Mouse (Mus musculus) CH12.LX (cell line): ENCODE results near the gene Add1. TPM values are rescaled to one million over a fixed set of nuclear protein-coding genes. Genes with fewer than 3 reads are reported as not detected.
A peak's percentile ranks its signal among the peaks of the same experiment; 100 is the strongest.

Experiments used
- DNase-seq: peaks from one replicate; pipeline ENCODE4 v3.0.0-alpha.2; 2013; ENCODE audit errors: extremely low read depth
- H3K27ac ChIP-seq: 2 replicates; pipeline ENCODE4 v1.5.1; 2012; ENCODE audit warnings: low read depth, mild to moderate bottlenecking, control low read depth, moderate library complexity; ENCODE audit not compliant: insufficient read depth
- H3K27me3 ChIP-seq: replicated peaks from 2 replicates; pipeline ENCODE3; 2012; ENCODE audit warnings: inconsistent platforms
- H3K36me3 ChIP-seq, 2 experiments: replicated peaks in 1 of 2; 2 replicates each; pipeline versions ENCODE3 to v1.6.1; 2012; ENCODE audit warnings: inconsistent platforms in 1 of 2, low read length in 1 of 2, mild to moderate bottlenecking in 1 of 2, mixed read lengths in 1 of 2, moderate library complexity in 1 of 2; ENCODE audit not compliant: control insufficient read depth in 1 of 2, insufficient read depth in 1 of 2
- H3K4me1 ChIP-seq, 2 experiments: 2 replicates each; pipeline ENCODE4 v1.6.1; 2012; ENCODE audit warnings: inconsistent platforms in 1 of 2, moderate library complexity in 1 of 2; ENCODE audit not compliant: insufficient read depth in 2 of 2, control insufficient read depth in 1 of 2
- H3K4me2 ChIP-seq: 2 replicates; pipeline ENCODE4 v1.6.1; 2012; ENCODE audit warnings: low read depth, mild to moderate bottlenecking, control low read depth; ENCODE audit not compliant: poor library complexity, insufficient read depth, severe bottlenecking
- H3K4me3 ChIP-seq, 3 experiments: fragments of 150-350 bp in 1 of 3; sonication (generic) in 1 of 3; replicated peaks in 1 of 3; 2 replicates each; pipeline versions ENCODE3 to v1.5.1; 2011 to 2012; ENCODE audit warnings: low read depth in 2 of 3, low read length in 2 of 3, mild to moderate bottlenecking in 2 of 3, moderate library complexity in 2 of 3, control low read depth in 1 of 3, improper control_type of control experiment in 1 of 3, inconsistent platforms in 1 of 3, mixed read lengths in 1 of 3; ENCODE audit not compliant: poor library complexity in 1 of 3
- H3K79me2 ChIP-seq: replicated peaks from 2 replicates; pipeline ENCODE4 v1.6.1; 2012; ENCODE audit warnings: mild to moderate bottlenecking, moderate library complexity; ENCODE audit not compliant: control insufficient read depth, poor library complexity, insufficient read depth, severe bottlenecking; ENCODE audit errors: extremely low read depth
- H3K9ac ChIP-seq: 2 replicates; pipeline ENCODE4 v1.6.1; 2012; ENCODE audit warnings: low read depth, mild to moderate bottlenecking, control low read depth, moderate library complexity; ENCODE audit not compliant: insufficient read depth
- H3K9me3 ChIP-seq: replicated peaks from 2 replicates; pipeline ENCODE3; 2012; ENCODE audit warnings: low read length, inconsistent platforms, mixed read lengths
- BHLHE40 ChIP-seq: IDR thresholded peaks from 2 replicates; pipeline ENCODE4 v1.6.1; 2011; ENCODE audit warnings: mild to moderate bottlenecking, low read depth, low read length, improper control_type of control experiment
- CHD1 ChIP-seq: IDR thresholded peaks from 2 replicates; pipeline ENCODE4 v1.6.1; 2012; ENCODE audit warnings: low read depth, low read length, improper control_type of control experiment, inconsistent platforms
- CHD2 ChIP-seq: IDR thresholded peaks from 2 replicates; pipeline ENCODE4 v1.6.1; 2011; ENCODE audit warnings: low read length, improper control_type of control experiment
- CTCF ChIP-seq, 2 experiments: IDR thresholded peaks in 1 of 2; conservative IDR thresholded peaks in 1 of 2; 2 replicates each; pipeline ENCODE4 v1.5.1; 2011 to 2012; ENCODE audit warnings: low read depth in 2 of 2, low read length in 2 of 2, improper control_type of control experiment in 1 of 2, inconsistent platforms in 1 of 2, mild to moderate bottlenecking in 1 of 2, moderate library complexity in 1 of 2
- ELF1 ChIP-seq: IDR thresholded peaks from 2 replicates; pipeline ENCODE4 v1.6.1; 2014; ENCODE audit warnings: low read depth, mild to moderate bottlenecking, inconsistent platforms, low read length, improper control_type of control experiment
- HCFC1 ChIP-seq: IDR thresholded peaks from 2 replicates; pipeline ENCODE4 v1.6.1; 2012; ENCODE audit warnings: low read depth, mild to moderate bottlenecking, inconsistent platforms, low read length, improper control_type of control experiment
- JUN ChIP-seq: IDR thresholded peaks from 2 replicates; pipeline ENCODE4 v1.6.1; 2011; ENCODE audit warnings: low read depth, mild to moderate bottlenecking, low read length, improper control_type of control experiment, moderate library complexity; ENCODE audit not compliant: insufficient read depth
- JUND ChIP-seq: conservative IDR thresholded peaks from 2 replicates; pipeline ENCODE4 v1.6.1; 2011; ENCODE audit warnings: low read depth, low read length, improper control_type of control experiment
- KAT2A ChIP-seq: IDR thresholded peaks from 2 replicates; pipeline ENCODE4 v1.6.1; 2012; ENCODE audit warnings: low read length, improper control_type of control experiment, inconsistent platforms; ENCODE audit not compliant: insufficient replicate concordance
- MAFK ChIP-seq: IDR thresholded peaks from 2 replicates; pipeline ENCODE4 v1.6.1; 2011; ENCODE audit warnings: low read length, improper control_type of control experiment; ENCODE audit not compliant: insufficient replicate concordance
- MAX ChIP-seq: IDR thresholded peaks from 2 replicates; pipeline ENCODE4 v1.6.1; 2011; ENCODE audit warnings: low read length, improper control_type of control experiment
- NRF1 ChIP-seq: IDR thresholded peaks from 2 replicates; pipeline ENCODE4 v1.6.1; 2014; ENCODE audit warnings: low read depth, mild to moderate bottlenecking, inconsistent platforms, low read length, improper control_type of control experiment, moderate library complexity
- RAD21 ChIP-seq: IDR thresholded peaks from 2 replicates; pipeline ENCODE4 v1.6.1; 2011; ENCODE audit warnings: low read depth, mild to moderate bottlenecking, low read length, improper control_type of control experiment, moderate library complexity
- RCOR1 ChIP-seq: conservative IDR thresholded peaks from 2 replicates; pipeline ENCODE4 v1.6.1; 2012; ENCODE audit warnings: low read depth, mild to moderate bottlenecking, inconsistent platforms, low read length, improper control_type of control experiment
- SMC3 ChIP-seq: IDR thresholded peaks from 2 replicates; pipeline ENCODE4 v1.6.1; 2011; ENCODE audit warnings: low read depth, low read length, improper control_type of control experiment
- TBP ChIP-seq: conservative IDR thresholded peaks from 2 replicates; pipeline ENCODE4 v1.6.1; 2011; ENCODE audit warnings: low read depth, low read length, improper control_type of control experiment
- TCF12 ChIP-seq: IDR thresholded peaks from 2 replicates; pipeline ENCODE4 v1.6.1; 2014; ENCODE audit warnings: low read depth, mild to moderate bottlenecking, inconsistent platforms, low read length, improper control_type of control experiment
- ZC3H11A ChIP-seq: IDR thresholded peaks from 2 replicates; pipeline ENCODE4 v1.6.1; 2012; ENCODE audit warnings: low read depth, mild to moderate bottlenecking, inconsistent platforms, low read length, improper control_type of control experiment
- ZMIZ1 ChIP-seq: IDR thresholded peaks from 2 replicates; pipeline ENCODE4 v1.6.1; 2012; ENCODE audit warnings: low read depth, mild to moderate bottlenecking, inconsistent platforms, low read length, improper control_type of control experiment
- ZNF384 ChIP-seq: IDR thresholded peaks from 2 replicates; pipeline ENCODE4 v1.6.1; 2012; ENCODE audit warnings: low read depth, low read length, improper control_type of control experiment, inconsistent platforms
- dilution Hi-C: fragments of 300-500 bp; cut with MboI; formaldehyde crosslinking; loops from 2 replicates; pipeline ENCODE4 v1.14.3; 2020; ENCODE audit warnings: low sequenced_read_pairs; ENCODE audit not compliant: extremely low pct_unique_long_range_greater_than_20kb, extremely low pct_ligation_motif_present
- in situ Hi-C: fragments of 300-500 bp; cut with MboI; formaldehyde crosslinking; loops from 3 replicates; pipeline ENCODE4 v1.14.3; 2019; ENCODE audit warnings: low sequenced_read_pairs, low pct_ligation_motif_present, low pct_unique_long_range_greater_than_20kb, mixed read lengths
- polyA plus RNA-seq: library from polyadenylated mRNA; unstranded; fragments of >175 nt; gene quantifications from 2 replicates; pipeline ENCODE4 v1.2.1, GENCODE M21; 2012; ENCODE audit warnings: low read depth; ENCODE audit not compliant: insufficient read length
- total RNA-seq, 2 experiments: library from RNA; depleted of rRNA; stranded (reverse); fragments of 300-350 nt in 1 of 2; fragments of >200 nt in 1 of 2; gene quantifications; 2 replicates each; pipeline ENCODE4 v1.2.3; 2012 to 2014

Add1 gene
- total and polyA plus RNA-seq, 3 experiments = 28.1 to 46.0 (median 45.0) TPM

DNA sequence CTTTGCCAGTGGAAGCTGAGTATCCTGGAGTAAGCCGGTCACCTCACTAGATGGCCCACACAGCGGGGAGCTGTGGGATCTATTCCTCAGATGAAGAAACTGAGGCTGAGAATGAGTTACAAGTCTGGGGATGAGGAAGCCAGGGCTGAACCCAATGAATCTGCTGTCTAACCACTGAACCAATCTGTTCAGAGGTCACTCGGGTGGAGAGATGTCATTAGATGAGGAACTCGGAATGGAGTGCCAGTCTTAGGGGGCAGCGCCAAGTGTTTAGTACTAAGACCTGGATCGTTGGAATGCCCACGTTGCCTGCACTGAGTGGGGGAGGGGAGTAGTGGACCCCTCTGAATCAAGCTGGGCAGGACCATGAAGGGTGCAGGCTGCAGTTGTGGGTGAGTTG, 35.4 kb upstream of the Add1 start:
- DNase-seq = no peak
- H3K27me3 ChIP-seq = no peaks in the 10 kb centered on the region
- peaks cover 16 to 47% of the 10 kb centered on the region in 2 experiments for H3K4me1 ChIP-seq
- H3K9ac ChIP-seq = no peak overlapping the region
- no peak overlapping the region for H3K27ac ChIP-seq
- H3K79me2 ChIP-seq = no peaks in the 10 kb centered on the region
- TF ChIP-seq CHD2 (no peak), RCOR1 (no peak), RAD21 (no peak), MAX (no peak), KAT2A (no peak), BHLHE40 (no peak), HCFC1 (no peak), JUN (no peak), ELF1 (no peak), ZMIZ1 (no peak), ZNF384 (no peak), NRF1 (no peak), JUND (no peak), MAFK (no peak), CHD1 (no peak)
- TF ChIP-seq, all 38 proteins: peak for 0
- dilution Hi-C loops = no loop called here
- H3K4me2 ChIP-seq = peak overlapping the region; percentile 26
- in situ Hi-C loops = loop anchor here (25.0 kb wide), 1 partner anchor 499 kb away; the partner anchor contains the start of gene Hgfac
- no peak overlapping the region for H3K4me3 ChIP-seq
- H3K36me3 ChIP-seq = peaks cover 0 to 13% of the 10 kb centered on the region in 2 experiments
- no peaks in the 10 kb centered on the region for H3K9me3 ChIP-seq

- H3K36me3 ChIP-seq = peaks cover 0 to 9% of the 10 kb centered on the region in 2 experiments
- H3K27me3 ChIP-seq = no peaks in the 10 kb centered on the region
- dilution Hi-C loops (no loop called here), in situ Hi-C loops (loop anchor here (25.0 kb wide), 1 partner anchor 499 kb away; the partner anchor contains the start of gene Hgfac)
- peak overlapping the region; percentile 26 for H3K4me2 ChIP-seq
- H3K79me2 ChIP-seq = no peaks in the 10 kb centered on the region
- H3K9me3 ChIP-seq = no peaks in the 10 kb centered on the region
- peak; percentile 70 for DNase-seq
- H3K9ac ChIP-seq = no peak overlapping the region
- no peak overlapping the region for H3K27ac ChIP-seq
- H3K4me3 ChIP-seq = no peak overlapping the region
- TF ChIP-seq TCF12 (0 out of 2 replicates have a peak, but pooled peaks have one; percentile 10), CHD2 (no peak), CTCF (conservative IDR thresholded peaks at IDR 0.05 in 1 of 2, IDR thresholded peaks at IDR 0.05 in 1 of 2; ENCODE audit: low read depth in 2 of 2, low read length in 2 of 2) (peak in 1 of 2 experiments; percentile 70; a peak in 2 of 4 replicates), RAD21 (peak; percentile 48), ZC3H11A (no peak), SMC3 (peak; percentile 73), TBP (no peak), KAT2A (no peak)
- peaks cover 16 to 46% of the 10 kb centered on the region in 2 experiments for H3K4me1 ChIP-seq
Observed at GRCm38 (mm10) chr5:34538527-34538926, 34.9 kb upstream of the Add1 start.
